Mouse (Mus musculus) embryonic stem cell, embryonic (primary cell): ENCODE results near the gene Anapc15.

Experiments
- CTCF ChIA-PET, 4 experiments: fragments of 300-600 bp in 2 of 4; fragments of 350-600 bp in 2 of 4; sonication (Branson Sonifier 250); formaldehyde crosslinking; loops; one replicate each; lab custom pipeline; 2022; ENCODE audit warnings: inconsistent platforms in 2 of 4; lab: Charles Lee
- POLR2A ChIA-PET, 4 experiments: fragments of 300-600 bp in 2 of 4; fragments of 350-600 bp in 2 of 4; sonication (Branson Sonifier 250); formaldehyde crosslinking; loops; one replicate each; lab custom pipeline; 2022; ENCODE audit warnings: antibody characterized with exemption in 4 of 4, inconsistent platforms in 1 of 4; lab: Charles Lee

Gene Anapc15

GRCm38 (mm10) chr7:101901969-101902368 is 38.5 kb downstream of the Anapc15 start:
- CTCF ChIA-PET, result interaction anchor here in 2 of 4 experiments (1.0 to 1.4 kb wide), 2 partner anchors 16 to 51 kb away, joined by 3 to 5 read pairs; no protein-coding TSS in a partner anchor
- POLR2A ChIA-PET, result interaction anchor here in 2 of 4 experiments (1.1 to 3.9 kb wide), 2 partner anchors 34 to 70 kb away, joined by 3 to 34 read pairs; no protein-coding TSS in a partner anchor

DNA sequence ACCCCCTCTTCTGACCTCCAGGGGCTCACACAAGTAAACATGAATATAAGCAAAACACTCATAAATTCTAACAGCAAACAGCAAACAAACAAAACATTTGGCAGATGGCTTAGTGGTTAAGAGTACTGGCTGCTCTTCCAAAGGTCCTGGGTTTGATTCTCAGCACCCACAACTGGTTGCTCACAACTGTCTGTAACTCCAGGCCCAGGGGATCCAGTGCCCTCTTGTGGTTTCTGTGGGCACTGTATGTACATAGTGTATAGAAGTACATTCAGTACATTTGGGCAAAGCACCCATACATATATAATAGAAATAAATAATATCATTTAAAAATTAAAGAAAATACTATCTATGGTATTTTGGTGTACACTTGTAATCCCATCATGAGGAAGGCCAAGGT is 39.3 kb downstream of the Anapc15 start:
- CTCF ChIA-PET, result interaction anchor here in 2 of 4 experiments (1.0 to 1.4 kb wide), 2 partner anchors 15 to 52 kb away, joined by 3 to 5 read pairs; no protein-coding TSS in a partner anchor
- POLR2A ChIA-PET, result interaction anchor here in 3 of 4 experiments (0.8 to 8.8 kb wide), 6 partner anchors 15 to 71 kb away, joined by 3 to 60 read pairs (median 3); no protein-coding TSS in a partner anchor

- CTCF ChIA-PET, result interaction anchor here in 1 of 4 experiments (1.5 kb wide), 1 partner anchor 242 kb away, joined by 3 read pairs; the partner anchor contains the start of gene Clpb
- POLR2A ChIA-PET, result interaction anchor here (0.5 to 8.8 kb wide), 37 partner anchors 9 to 960 kb away, joined by 3 to 60 read pairs (median 4); partner anchors contain the start of genes Inppl1 (in 3 of the 4), Clpb (in 1 of the 4), Folr1 (in 1 of the 4) and Phox2a (in 1 of the 4)
Observed at GRCm38 (mm10) chr7:101905561-101906286, 42.2 kb downstream of the Anapc15 start, which contains the start of gene Lamtor1. Lamtor1 (plus strand) TSS chr7:101905904.

DNA sequence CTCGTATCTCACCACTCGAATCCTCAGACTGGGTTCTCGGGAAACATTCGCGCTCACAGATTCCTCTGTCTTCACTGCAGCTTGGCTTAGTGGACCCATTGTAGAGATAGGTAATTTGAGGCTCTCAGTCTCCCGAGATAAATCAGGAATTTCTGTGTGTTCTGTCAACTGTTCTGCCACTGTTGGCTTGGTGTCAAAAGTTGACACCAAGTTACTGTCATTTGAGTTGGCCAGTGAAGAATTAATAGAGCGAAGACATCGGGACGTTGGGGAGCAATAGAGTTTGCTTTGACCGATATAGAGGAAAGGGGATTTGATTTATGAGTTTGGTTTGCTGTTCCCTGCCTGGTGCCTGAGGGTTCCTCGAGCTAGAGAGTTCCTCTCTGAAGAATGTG is 42.8 kb downstream of the Anapc15 start, which contains the start of gene Tomt:
TSS of gene Tomt (minus strand) at position 73 of the 395 bp plus-strand sequence.
- POLR2A ChIA-PET, result interaction anchor here (0.6 to 8.8 kb wide), 20 partner anchors 9 to 193 kb away, joined by 3 to 60 read pairs (median 4); partner anchors contain the start of gene Inppl1 (in 1 of the 4)
- CTCF ChIA-PET, result interaction anchor here in 1 of 4 experiments (1.5 kb wide), 1 partner anchor 243 kb away, joined by 3 read pairs; the partner anchor contains the start of gene Clpb

GRCm38 (mm10) chr7:101906696-101907095 is 43.2 kb downstream of the Anapc15 start:
- CTCF ChIA-PET, result interaction anchor here in 1 of 4 experiments (1.5 kb wide), 1 partner anchor 243 kb away, joined by 3 read pairs; the partner anchor contains the start of gene Clpb
- POLR2A ChIA-PET, result interaction anchor here (0.6 to 8.8 kb wide), 15 partner anchors 10 to 193 kb away, joined by 3 to 60 read pairs (median 5); partner anchors contain the start of genes Anapc15 (in 1 of the 4) and Inppl1 (in 1 of the 4)

- POLR2A ChIA-PET, result interaction anchor here (0.7 to 14.2 kb wide), 12 partner anchors 10 to 71 kb away, joined by 3 to 105 read pairs (median 4); partner anchors contain the start of genes Anapc15 (in 1 of the 4) and Folr1 (in 1 of the 4)
- CTCF ChIA-PET, result interaction anchor here in 3 of 4 experiments (0.6 to 0.8 kb wide), 3 partner anchors 11 to 245 kb away, joined by 3 to 4 read pairs (median 3); partner anchors contain the start of genes Clpb (in 1 of the 3) and Inppl1 (in 1 of the 3)
Observed at GRCm38 (mm10) chr7:101908367-101908766, 44.9 kb downstream of the Anapc15 start.

GRCm38 (mm10) chr7:101910138-101910537 is 46.6 kb downstream of the Anapc15 start:
- ChIA-PET POLR2A (interaction anchor here in 1 of 4 experiments (0.8 to 14.2 kb wide), 7 partner anchors 8 to 156 kb away, joined by 3 to 105 read pairs (median 6); partner anchors contain the start of genes Folr1 and Xntrpc), CTCF (interaction anchor here in 2 of 4 experiments (0.8 to 1.0 kb wide), 2 partner anchors 10 to 243 kb away, joined by 3 read pairs; no protein-coding TSS in a partner anchor)

- ChIA-PET POLR2A (interaction anchor here in 2 of 4 experiments (1.1 to 14.2 kb wide), 10 partner anchors 11 to 248 kb away, joined by 3 to 105 read pairs (median 4); partner anchors contain the start of genes Anapc15 (in 1 of the 2), Clpb (in 1 of the 2) and Inppl1 (in 1 of the 2)), CTCF (interaction anchor here in 3 of 4 experiments (0.6 to 1.4 kb wide), 8 partner anchors 11 to 258 kb away, joined by 3 to 6 read pairs (median 3); no protein-coding TSS in a partner anchor)
Observed at GRCm38 (mm10) chr7:101911982-101912381, 48.5 kb downstream of the Anapc15 start.

DNA sequence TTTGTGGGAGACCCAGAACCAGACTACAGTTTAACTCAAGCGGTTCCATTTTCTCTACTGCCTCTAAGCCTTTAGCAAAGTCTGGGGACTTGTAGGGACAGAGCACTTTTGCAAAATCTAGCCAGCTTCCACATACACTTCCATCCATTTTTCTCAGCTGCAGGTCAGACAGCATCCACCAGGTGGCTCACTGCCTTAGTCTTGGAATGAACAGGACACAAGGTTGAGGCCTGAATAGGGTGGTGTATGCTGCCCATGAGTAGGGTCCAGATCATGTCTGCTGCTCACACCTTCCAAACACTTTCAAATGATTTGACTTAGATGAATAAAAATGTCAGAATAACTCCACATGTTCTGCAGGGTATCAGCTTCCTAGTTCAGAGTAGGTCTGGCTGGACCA is 54.6 kb downstream of the Anapc15 start:
- CTCF ChIA-PET, result interaction anchor here (0.6 to 2.3 kb wide), 27 partner anchors 8 to 1298 kb away, joined by 3 to 12 read pairs (median 3); partner anchors contain the start of gene Clpb (in 1 of the 4)
- POLR2A ChIA-PET, result interaction anchor here in 2 of 4 experiments (0.6 to 14.2 kb wide), 18 partner anchors 9 to 116 kb away, joined by 3 to 105 read pairs (median 4); partner anchors contain the start of genes Lamtor1 (in 2 of the 2), Tomt (in 2 of the 2), Anapc15 (in 1 of the 2) and Lrrc51 (in 1 of the 2)

DNA sequence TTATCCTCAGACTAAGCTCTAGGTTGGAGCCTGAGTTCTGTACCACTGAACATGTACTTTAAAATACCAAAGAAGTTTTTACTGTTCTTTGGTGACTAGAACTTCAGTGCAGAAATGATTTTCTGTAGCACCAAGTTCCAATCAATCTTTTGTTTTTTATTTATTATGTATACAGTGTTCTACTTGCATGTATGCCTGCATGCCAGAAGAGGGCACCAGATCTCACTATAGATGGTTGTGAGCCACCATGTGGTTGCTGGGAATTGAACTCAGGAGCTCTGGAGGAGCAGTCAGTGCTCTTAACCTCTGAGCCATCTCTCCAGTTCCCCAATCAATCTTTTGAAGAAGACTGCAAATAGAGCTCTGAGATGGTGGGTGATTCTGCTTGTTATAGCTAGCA is 62.4 kb downstream of the Anapc15 start:
- CTCF ChIA-PET, result interaction anchor here in 3 of 4 experiments (0.6 to 1.6 kb wide), 9 partner anchors 8 to 536 kb away, joined by 3 to 7 read pairs (median 3); no protein-coding TSS in a partner anchor
- POLR2A ChIA-PET, result interaction anchor here in 3 of 4 experiments (0.6 to 1.3 kb wide), 7 partner anchors 12 to 276 kb away, joined by 3 to 7 read pairs (median 4); partner anchors contain the start of genes Anapc15 (in 1 of the 3), Lamtor1 (in 1 of the 3) and Tomt (in 1 of the 3)

GRCm38 (mm10) chr7:101928093-101928492 is 64.6 kb downstream of the Anapc15 start:
- POLR2A ChIA-PET, result interaction anchor here in 3 of 4 experiments (0.6 to 2.5 kb wide), 15 partner anchors 8 to 319 kb away, joined by 3 to 8 read pairs (median 3); partner anchors contain the start of gene Lamtor1 (in 1 of the 3)
- CTCF ChIA-PET, result interaction anchor here in 3 of 4 experiments (1.2 to 2.4 kb wide), 3 partner anchors 10 to 184 kb away, joined by 3 to 12 read pairs (median 5); no protein-coding TSS in a partner anchor

DNA sequence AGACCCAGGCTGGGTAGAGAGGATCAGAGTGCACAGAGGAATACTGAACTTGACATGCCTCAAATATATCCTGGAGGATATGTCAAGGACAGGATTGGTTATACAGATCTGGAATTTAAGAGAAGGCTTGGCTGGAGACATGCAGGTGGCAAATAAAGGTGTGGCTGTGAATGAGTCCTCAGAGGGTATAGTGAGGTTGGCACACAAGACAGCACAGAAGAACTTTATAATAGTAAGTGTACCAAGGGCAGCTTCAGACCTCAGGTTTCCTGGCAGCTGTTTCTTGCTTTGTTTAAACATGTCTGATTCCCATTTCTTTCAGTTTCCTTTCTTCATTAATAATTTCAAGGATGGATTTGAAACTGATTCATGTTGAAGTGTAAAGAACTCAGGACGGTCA is 69.0 kb downstream of the Anapc15 start:
- ChIA-PET POLR2A (interaction anchor here in 2 of 4 experiments (0.8 to 1.5 kb wide), 9 partner anchors 10 to 133 kb away, joined by 3 to 5 read pairs (median 4); partner anchors contain the start of genes Lamtor1 (in 1 of the 2), Rnf121 (in 1 of the 2), Xndc1 (in 1 of the 2) and Xntrpc (in 1 of the 2)), CTCF (no interaction called here)

GRCm38 (mm10) chr7:101933300-101933699 is 69.8 kb downstream of the Anapc15 start:
- POLR2A ChIA-PET, result interaction anchor here in 2 of 4 experiments (0.8 to 1.5 kb wide), 11 partner anchors 11 to 133 kb away, joined by 3 to 5 read pairs (median 4); partner anchors contain the start of genes Lamtor1 (in 1 of the 2), Rnf121 (in 1 of the 2), Xndc1 (in 1 of the 2) and Xntrpc (in 1 of the 2)

GRCm38 (mm10) chr7:101933751-101934240 is 70.3 kb downstream of the Anapc15 start, which contains the start of the genes Lrrc51 and Numa1:
Lrrc51 (minus strand) TSS chr7:101933895.
Numa1 (plus strand) TSS chr7:101934111.
- CTCF ChIA-PET, result no interaction called here
- POLR2A ChIA-PET, result interaction anchor here in 2 of 4 experiments (0.6 to 1.5 kb wide), 9 partner anchors 11 to 1072 kb away, joined by 3 to 5 read pairs (median 3); partner anchors contain the start of genes Rnf121 (in 1 of the 2), Xndc1 (in 1 of the 2) and Xntrpc (in 1 of the 2)

More at GRCm38 (mm10) chr7:101933300-101933699, 69.8 kb downstream of the Anapc15 start:
- CTCF ChIA-PET, result no interaction called here

- CTCF ChIA-PET, result interaction anchor here in 2 of 4 experiments (0.5 to 0.6 kb wide), 2 partner anchors 73 to 80 kb away, joined by 3 read pairs; partner anchors contain the start of gene Anapc15 (in 1 of the 2)
Observed at GRCm38 (mm10) chr7:101935957-101936356, 72.4 kb downstream of the Anapc15 start.

DNA sequence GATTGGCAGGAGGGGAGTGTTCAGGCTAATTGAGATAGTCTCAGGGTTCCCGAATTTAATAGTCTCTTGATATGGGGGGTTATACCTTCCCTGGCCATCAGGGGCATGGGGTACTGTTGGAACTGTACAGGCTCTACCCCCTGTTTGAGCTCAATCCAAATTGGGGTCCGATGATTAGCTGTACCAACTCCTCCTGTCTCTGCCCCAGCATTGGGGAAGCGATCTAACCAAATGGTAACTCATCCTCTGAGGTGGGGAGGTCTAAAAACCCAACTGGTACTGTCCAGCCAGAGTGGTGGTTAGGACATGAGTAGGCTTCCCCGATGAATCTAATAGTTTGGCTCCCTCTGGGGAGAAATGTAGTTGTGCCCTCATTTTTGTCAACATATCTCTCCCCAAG is 73.5 kb downstream of the Anapc15 start:
- ChIA-PET POLR2A (interaction anchor here in 2 of 4 experiments (1.0 to 2.3 kb wide), 6 partner anchors 9 to 274 kb away, joined by 3 to 9 read pairs (median 3); no protein-coding TSS in a partner anchor), CTCF (interaction anchor here in 1 of 4 experiments (0.9 kb wide), 1 partner anchor 270 kb away, joined by 3 read pairs; no protein-coding TSS in a partner anchor)

More at GRCm38 (mm10) chr7:101935957-101936356, 72.4 kb downstream of the Anapc15 start:
- POLR2A ChIA-PET, result interaction anchor here in 1 of 4 experiments (2.3 kb wide), 1 partner anchor 10 kb away, joined by 9 read pairs; no protein-coding TSS in a partner anchor
